Mouse (Mus musculus): ENCODE results near the gene Celf1. TPM values are rescaled to one million over a fixed set of nuclear protein-coding genes. Genes with fewer than 3 reads are reported as not detected.
"Not testable (repeated sequence)": the region's sequence is repeated elsewhere in the genome, so short reads cannot be mapped to it uniquely, and the experiment has no call there.

The Celf1 gene
- 148 and 158 TPM in 2 replicates for polyA plus RNA-seq (2016; fragmentation: Nextera tagmentation; extraction: Ambion mirVana)

DNA sequence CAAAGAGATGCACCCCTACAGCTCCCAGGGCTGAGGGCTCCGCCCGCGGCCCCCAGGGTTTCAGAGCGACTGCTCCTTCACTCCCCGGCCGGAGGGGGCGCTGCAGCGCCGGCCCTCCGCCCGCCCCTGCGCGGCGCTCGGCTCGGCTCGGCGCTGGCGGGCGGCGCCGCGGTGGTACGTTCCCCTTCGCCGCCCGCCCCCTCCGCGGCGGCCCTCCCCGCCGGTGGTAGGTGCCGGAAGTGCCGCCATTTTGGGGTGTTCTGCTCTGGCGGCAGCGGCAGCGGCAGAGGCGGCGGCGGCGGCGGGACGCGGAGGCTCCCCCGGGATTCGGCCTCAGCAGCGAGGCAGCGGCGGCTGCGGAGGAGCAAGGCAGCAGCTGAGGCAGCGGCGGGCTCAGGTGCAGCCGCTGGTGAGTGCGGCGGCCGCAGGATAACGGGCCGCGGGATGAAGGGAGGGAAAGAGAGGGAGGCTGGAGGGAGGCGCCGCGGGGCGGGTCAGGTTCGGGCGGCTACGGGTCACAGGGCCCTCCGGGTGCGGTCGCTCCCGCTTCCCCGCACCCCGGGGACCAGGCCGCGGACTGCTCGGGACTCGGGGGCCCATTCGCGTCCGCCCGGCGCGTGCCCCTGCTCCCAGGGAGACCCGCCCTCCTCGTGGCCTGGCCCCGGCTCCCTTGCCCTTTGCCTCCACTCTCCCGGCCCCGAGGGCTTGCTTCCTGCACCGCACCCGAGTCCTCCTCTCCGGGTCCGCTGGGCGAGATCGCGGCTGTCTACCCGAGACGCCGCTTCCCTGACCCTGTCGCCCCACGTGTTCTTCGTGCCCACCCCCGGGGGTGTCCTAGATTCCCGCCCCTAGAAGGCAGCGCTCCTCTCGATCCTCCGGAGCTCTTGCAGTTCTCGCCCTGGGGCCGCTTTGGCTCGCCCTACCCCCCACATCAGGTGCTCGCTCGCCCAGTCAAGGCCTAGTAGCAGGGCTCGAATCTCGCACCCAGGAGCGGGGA lies at the start of gene Celf1:
Gene Celf1, plus strand, starts transcription at position 150 of the 997 bp plus-strand sequence.
- H3K27me3 ChIP-seq (ENCODE audit: low read depth, poor library complexity, severe bottlenecking): no peaks in the 10 kb centered on the region
- WGBS: under 1% methylated on average over 92 of the region's 113 CpGs
- H3K36me3 ChIP-seq: peaks cover 6% of the 10 kb centered on the region; the same call in 1 of the 2 replicates
- H3K27ac ChIP-seq (replicated peaks): peak within 1 kb of the TSS; percentile 98
- peak; percentile 86 for DNase-seq (ENCODE audit: low spot score)
- H3K4me3 ChIP-seq: peak within 1 kb of the TSS; percentile 99
- H3K4me1 ChIP-seq: peaks cover 31% of the 10 kb centered on the region
- H3K9me3 ChIP-seq (replicated peaks): no peaks in the 10 kb centered on the region

DNA sequence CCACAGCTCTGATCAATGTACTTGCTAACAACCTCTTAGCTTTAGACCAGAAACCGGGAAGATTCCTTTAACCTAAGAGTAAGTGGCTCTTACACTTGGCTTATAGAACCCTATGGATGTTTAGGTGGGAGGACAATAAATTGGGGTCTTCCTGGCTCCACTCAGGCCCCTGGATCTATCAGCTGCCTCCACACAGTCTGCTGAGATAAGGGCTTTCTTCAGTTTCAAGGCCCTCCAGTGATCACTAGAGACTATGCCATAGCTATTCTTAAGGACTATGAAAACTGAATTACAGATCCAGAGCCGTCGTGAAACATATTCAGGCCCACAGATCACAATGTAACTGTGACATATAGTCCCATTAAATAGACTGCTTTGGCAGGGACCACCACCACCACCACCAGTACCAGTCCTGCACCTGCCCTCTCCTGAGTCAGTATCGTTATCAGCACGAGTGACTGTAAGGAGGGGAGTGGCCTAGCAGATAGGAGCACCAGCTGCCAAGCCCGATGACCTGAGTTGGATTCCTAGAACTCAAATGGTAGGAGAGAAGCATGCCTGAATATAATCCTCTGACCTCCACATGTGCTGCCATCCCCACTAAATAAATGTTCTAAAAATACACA lies 46.4 kb upstream of the Celf1 start:
- Histone ChIP-seq H3K27me3 (ENCODE audit: low read depth, poor library complexity, severe bottlenecking) (peaks cover 38% of the 10 kb centered on the region), H3K9me3 (replicated peaks) (no peaks in the 10 kb centered on the region), H3K4me1 (peaks cover 17% of the 10 kb centered on the region), H3K27ac (replicated peaks) (no peak overlapping the region), H3K4me3 (no peak overlapping the region), H3K36me3 (peaks cover 65% of the 10 kb centered on the region)
- WGBS: 92% methylated on average over 6 of the region's 6 CpGs
- DNase-seq (ENCODE audit: low spot score): no peak

DNA sequence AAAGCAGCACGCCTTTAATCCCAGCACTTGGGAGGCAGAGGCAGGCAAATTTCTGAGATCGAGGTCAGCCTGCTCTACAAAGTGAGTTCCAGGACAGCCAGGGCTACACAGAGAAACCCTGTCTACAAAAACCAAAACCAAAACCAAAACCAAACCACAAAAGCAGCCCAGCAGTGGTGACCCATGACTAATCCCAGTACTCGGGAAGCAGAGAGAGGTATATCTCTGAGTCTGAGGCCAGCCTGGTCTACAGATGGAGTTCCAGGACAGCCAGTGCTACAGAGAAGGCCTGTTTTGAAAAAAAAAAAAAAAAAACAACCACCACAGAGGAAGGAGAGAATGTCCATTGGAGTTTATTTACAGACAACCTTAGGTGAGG lies 45.9 kb upstream of the Celf1 start:
- H3K4me3 ChIP-seq; H3K27ac ChIP-seq (replicated peaks); DNase-seq (ENCODE audit: low spot score); H3K9me3 ChIP-seq (replicated peaks): not testable (repeated sequence)
- peaks cover 33% of the 10 kb centered on the region for H3K27me3 ChIP-seq (ENCODE audit: low read depth, poor library complexity, severe bottlenecking)
- peaks cover 15% of the 10 kb centered on the region for H3K4me1 ChIP-seq
- peaks cover 70% of the 10 kb centered on the region for H3K36me3 ChIP-seq
- WGBS: 90% methylated on average over 3 of the region's 3 CpGs

DNA sequence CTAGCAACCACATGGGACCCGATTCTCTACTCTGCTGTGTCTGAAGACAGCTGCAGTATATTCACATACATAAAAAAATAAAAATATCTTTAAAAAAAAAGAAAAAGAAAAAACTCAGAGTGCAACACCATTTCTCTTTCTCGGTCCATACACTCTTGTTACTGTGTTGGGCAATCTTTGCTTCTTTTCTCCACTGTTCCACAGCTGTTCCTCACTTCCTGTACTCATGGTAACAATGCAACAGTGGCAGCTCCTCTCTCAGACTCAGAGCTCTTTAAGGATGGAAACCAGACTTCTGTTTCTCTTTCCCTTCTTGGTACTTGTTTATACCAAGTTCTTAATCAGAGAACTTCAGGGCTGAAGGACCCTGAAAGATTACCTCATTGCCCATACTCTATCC lies 36.8 kb upstream of the Celf1 start:
- peaks cover 27% of the 10 kb centered on the region for H3K4me1 ChIP-seq
- no peak for DNase-seq (ENCODE audit: low spot score)
- H3K27me3 ChIP-seq (ENCODE audit: low read depth, poor library complexity, severe bottlenecking): no peaks in the 10 kb centered on the region
- no peaks in the 10 kb centered on the region for H3K9me3 ChIP-seq (replicated peaks)
- H3K4me3 ChIP-seq: peak overlapping the region; percentile 93
- peaks cover 73% of the 10 kb centered on the region for H3K36me3 ChIP-seq
- H3K27ac ChIP-seq (replicated peaks): peak overlapping the region; percentile 97
- WGBS: 85% methylated on average over 2 of the region's 2 CpGs

DNA sequence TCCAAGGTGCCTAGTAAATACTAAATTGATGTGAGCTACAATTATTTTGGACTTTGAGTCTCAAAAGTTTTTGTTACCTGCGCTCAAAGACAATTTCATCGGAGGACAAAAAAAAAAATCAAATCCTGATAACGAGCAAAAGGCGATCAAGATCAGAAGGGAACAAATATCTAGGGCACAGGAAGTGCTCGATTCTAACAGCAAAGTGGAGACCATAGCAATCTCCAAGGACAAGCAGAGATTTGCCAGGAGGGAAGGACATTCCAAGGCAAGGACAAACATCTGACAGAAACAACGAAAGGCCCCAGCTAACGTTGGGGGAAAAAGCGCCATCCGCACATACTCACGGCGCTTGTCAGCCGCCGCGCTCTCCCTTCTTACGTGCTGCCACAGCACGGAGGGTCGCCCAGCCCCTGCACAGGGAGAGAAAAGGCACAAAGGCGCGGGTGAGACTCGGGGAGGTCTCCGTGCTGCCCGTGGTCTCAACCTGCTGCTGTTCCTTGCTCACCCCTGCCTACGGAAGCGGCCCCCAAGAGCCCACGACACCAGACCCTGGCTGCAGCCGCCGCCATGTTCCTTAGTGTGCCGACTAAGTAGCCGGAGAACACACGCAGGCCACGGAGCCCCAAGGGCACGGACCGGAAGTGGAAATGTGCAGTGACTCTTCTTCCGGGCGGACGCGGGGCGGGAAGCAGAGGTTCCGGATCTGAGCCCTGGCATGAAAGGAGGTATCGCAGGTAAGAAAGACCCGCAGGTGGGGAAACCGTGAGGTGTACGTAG lies 35.9 kb upstream of the Celf1 start, which contains the start of the genes Kbtbd4 and Ndufs3:
Gene Kbtbd4, plus strand, starts transcription at position 665 of the 780 bp plus-strand sequence.
Gene Ndufs3, minus strand, starts transcription at position 752 of the 780 bp plus-strand sequence.
- H3K27me3 ChIP-seq (ENCODE audit: low read depth, poor library complexity, severe bottlenecking): no peaks in the 10 kb centered on the region
- H3K9me3 ChIP-seq (replicated peaks): no peaks in the 10 kb centered on the region
- H3K27ac ChIP-seq (replicated peaks): peak within 1 kb of the TSS; percentile 97
- peaks cover 27% of the 10 kb centered on the region for H3K4me1 ChIP-seq
- under 1% methylated on average over 43 of the region's 43 CpGs for WGBS
- H3K4me3 ChIP-seq: peak within 1 kb of the TSS; percentile 93
- DNase-seq (ENCODE audit: low spot score): peak; percentile 91
- H3K36me3 ChIP-seq: peaks cover 73% of the 10 kb centered on the region

DNA sequence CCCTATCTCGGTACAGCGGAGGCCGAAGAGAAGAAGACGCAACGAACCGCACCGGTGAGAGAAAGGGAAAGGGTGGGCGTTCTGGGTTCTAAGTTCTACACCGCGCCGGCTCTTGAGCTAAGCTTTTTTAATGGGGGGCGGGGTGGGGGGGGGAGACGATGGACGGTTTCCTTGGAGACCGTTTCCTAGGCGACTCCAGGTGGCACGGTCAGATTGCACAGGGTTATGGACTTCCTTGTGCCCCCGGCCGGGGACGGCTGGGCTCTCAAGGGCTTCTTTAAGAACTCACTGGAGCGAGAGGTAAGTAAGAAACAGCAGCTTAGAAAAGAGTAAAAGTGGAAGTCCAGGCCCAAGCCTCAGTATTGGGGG lies 35.3 kb upstream of the Celf1 start:
- H3K36me3 ChIP-seq: peaks cover 73% of the 10 kb centered on the region
- 0% methylated on average over 21 of the region's 21 CpGs for WGBS
- H3K4me1 ChIP-seq: peaks cover 27% of the 10 kb centered on the region
- DNase-seq (ENCODE audit: low spot score): no peak
- peak overlapping the region; percentile 97 for H3K27ac ChIP-seq (replicated peaks)
- no peaks in the 10 kb centered on the region for H3K9me3 ChIP-seq (replicated peaks)
- H3K4me3 ChIP-seq: peak overlapping the region; percentile 93
- H3K27me3 ChIP-seq (ENCODE audit: low read depth, poor library complexity, severe bottlenecking): no peaks in the 10 kb centered on the region

DNA sequence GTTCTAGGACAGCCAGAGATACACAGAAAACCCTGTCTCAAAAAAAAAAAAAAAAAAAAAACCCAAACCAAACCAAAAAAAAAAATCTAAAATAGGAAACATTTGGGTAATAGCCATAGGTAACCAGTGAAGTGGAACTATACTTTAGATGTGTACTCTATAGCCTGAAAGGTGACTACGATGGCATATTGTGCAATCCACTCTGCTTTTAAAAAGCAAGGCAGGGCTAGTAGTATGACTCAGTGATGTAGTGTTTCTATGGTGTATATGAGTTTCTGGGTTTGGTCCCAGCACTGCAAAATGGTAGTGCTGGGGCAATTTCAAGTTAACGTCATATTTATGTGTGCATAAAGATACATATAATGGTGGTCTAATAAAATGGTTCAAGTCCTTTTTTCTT lies 33.5 kb upstream of the Celf1 start:
- H3K27ac ChIP-seq (replicated peaks): no peak overlapping the region
- H3K9me3 ChIP-seq (replicated peaks): no peaks in the 10 kb centered on the region
- no peaks in the 10 kb centered on the region for H3K27me3 ChIP-seq (ENCODE audit: low read depth, poor library complexity, severe bottlenecking)
- H3K36me3 ChIP-seq: peaks cover 74% of the 10 kb centered on the region
- peaks cover 27% of the 10 kb centered on the region for H3K4me1 ChIP-seq
- DNase-seq (ENCODE audit: low spot score): no peak
- WGBS: 99% methylated on average over 2 of the region's 2 CpGs
- no peak overlapping the region for H3K4me3 ChIP-seq

DNA sequence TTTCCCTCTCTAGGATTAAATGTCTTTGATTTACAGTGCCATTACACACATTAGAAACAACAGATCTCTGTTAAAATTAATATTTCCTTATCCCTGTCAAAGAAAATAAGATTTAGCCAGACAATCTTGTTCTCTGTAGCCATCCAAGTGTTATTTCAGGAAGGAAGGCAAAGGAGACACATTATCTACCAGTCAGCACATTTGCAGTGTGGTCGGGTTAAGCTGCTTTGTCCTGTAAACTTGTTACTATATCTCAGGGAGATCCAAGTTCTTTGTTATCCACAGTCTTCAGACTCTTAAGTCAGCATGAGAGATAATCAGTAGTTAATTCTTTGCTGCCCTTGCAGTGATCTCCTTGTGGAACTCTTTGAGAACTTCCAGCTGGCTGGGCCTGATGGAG lies 29.3 kb upstream of the Celf1 start:
- peaks cover 14% of the 10 kb centered on the region for H3K4me1 ChIP-seq
- peaks cover 92% of the 10 kb centered on the region for H3K36me3 ChIP-seq
- H3K9me3 ChIP-seq (replicated peaks): no peaks in the 10 kb centered on the region
- WGBS: 89% methylated on average over 1 of the region's 1 CpGs
- H3K27me3 ChIP-seq (ENCODE audit: low read depth, poor library complexity, severe bottlenecking): no peaks in the 10 kb centered on the region
- H3K27ac ChIP-seq (replicated peaks): no peak overlapping the region
- no peak overlapping the region for H3K4me3 ChIP-seq
- DNase-seq (ENCODE audit: low spot score): no peak

DNA sequence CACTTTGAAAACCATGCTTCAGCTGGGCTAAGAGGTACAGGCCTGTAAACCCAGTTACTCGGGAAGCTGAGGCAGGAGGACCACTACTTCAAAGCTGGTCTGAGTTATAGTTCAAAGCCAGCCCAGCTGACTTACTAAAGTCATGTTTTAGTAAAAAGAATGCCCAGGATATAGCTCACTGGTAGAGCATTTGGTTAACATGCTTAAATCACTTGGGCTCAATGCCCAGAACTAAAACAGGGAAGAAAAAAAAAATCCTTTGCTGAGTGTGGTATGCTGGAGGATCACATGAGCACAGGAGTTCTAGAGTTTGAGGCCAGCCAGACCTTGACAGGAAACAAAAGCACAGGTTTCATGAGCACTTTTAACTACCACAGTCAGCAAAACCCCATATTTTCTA lies 28.5 kb upstream of the Celf1 start:
- no peak for DNase-seq (ENCODE audit: low spot score)
- Histone ChIP-seq H3K27me3 (ENCODE audit: low read depth, poor library complexity, severe bottlenecking) (no peaks in the 10 kb centered on the region), H3K27ac (replicated peaks) (no peak overlapping the region), H3K4me1 (peaks cover 18% of the 10 kb centered on the region), H3K36me3 (peaks cover 84% of the 10 kb centered on the region), H3K4me3 (no peak overlapping the region), H3K9me3 (replicated peaks) (no peaks in the 10 kb centered on the region)
- WGBS: 85% methylated on average over 1 of the region's 1 CpGs

DNA sequence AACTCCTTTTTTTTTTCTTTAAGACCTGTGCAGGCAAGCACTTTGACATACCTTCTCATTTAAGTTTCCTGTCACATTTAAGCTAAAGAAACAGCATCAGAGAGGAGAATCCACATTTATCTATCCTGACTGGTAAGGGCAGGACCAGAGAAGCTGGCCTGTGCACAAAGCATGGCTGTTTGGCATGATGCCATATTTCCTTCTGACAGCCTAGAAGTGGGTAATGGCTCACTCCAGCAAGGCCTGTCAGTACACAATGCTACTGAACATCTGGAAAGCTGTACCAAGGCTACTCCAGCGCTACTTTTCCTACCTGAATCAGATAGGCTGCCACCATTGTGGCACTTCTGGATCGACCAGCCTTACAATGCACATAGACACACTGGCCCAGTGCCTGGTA lies 26.5 kb upstream of the Celf1 start:
- Histone ChIP-seq H3K9me3 (replicated peaks) (no peaks in the 10 kb centered on the region), H3K4me3 (no peak overlapping the region), H3K36me3 (peaks cover 64% of the 10 kb centered on the region), H3K27ac (replicated peaks) (no peak overlapping the region), H3K4me1 (peaks cover 35% of the 10 kb centered on the region), H3K27me3 (ENCODE audit: low read depth, poor library complexity, severe bottlenecking) (no peaks in the 10 kb centered on the region)
- WGBS: 97% methylated on average over 2 of the region's 2 CpGs
- DNase-seq (ENCODE audit: low spot score): no peak

DNA sequence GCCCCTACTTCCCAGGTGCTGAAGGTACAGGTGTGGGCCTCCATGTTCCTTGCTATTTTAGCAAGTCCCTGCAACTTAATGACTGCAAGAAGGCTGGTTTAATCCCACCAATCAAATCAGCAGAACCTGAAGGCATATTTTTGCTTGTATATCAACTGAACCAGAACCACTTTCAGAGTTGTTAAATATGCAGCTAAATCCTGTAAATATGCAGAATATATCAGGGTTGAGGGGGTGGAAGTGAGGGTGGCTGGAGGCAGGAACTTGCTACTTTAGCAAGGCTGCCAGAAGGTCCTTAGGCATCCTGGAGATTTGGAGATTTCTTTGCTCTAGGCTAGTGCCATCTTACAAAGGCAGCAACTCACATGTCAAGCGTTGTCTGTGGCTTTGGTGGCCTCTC lies 24.7 kb upstream of the Celf1 start:
- WGBS: 88% methylated on average over 1 of the region's 1 CpGs
- no peaks in the 10 kb centered on the region for H3K9me3 ChIP-seq (replicated peaks)
- H3K36me3 ChIP-seq: peaks cover 46% of the 10 kb centered on the region
- peaks cover 35% of the 10 kb centered on the region for H3K4me1 ChIP-seq
- H3K4me3 ChIP-seq: no peak overlapping the region
- no peak for DNase-seq (ENCODE audit: low spot score)
- H3K27ac ChIP-seq (replicated peaks): no peak overlapping the region
- no peaks in the 10 kb centered on the region for H3K27me3 ChIP-seq (ENCODE audit: low read depth, poor library complexity, severe bottlenecking)

DNA sequence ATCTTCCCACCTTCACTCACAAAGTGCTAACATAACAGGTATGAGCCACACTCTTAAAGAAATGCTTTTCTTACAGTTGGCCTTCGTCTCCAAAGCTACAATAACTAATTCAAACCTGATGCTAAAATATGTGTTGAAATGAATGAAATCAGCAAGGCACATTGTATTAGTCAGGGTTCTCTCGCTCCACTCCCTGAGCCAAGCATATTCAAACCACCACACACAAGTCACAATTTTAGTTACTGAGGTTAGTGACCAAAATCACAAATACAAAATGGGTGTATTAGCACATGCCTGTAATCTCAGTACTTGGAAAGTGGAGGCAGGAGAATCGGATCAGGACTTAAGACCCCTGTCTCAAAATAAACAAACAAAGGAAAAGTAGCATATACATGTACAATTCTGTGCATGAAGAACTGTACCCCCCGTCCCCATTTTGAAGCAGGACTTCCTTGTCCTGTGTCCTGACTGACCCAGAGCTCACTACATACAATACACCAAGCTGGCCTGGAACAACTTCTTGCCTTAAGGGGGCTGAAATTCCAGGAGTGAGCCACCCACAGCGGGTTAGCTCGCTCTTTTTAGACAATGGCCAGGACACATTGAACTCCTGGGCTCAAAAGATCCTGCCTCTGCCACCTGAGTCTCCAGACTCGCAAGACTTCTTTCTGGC lies 23.5 kb upstream of the Celf1 start:
- Histone ChIP-seq H3K4me3 (peak overlapping the region; percentile 80), H3K36me3 (peaks cover 34% of the 10 kb centered on the region), H3K27me3 (ENCODE audit: low read depth, poor library complexity, severe bottlenecking) (no peaks in the 10 kb centered on the region), H3K4me1 (peaks cover 35% of the 10 kb centered on the region), H3K9me3 (replicated peaks) (no peaks in the 10 kb centered on the region), H3K27ac (replicated peaks) (peak overlapping the region; percentile 98)
- DNase-seq (ENCODE audit: low spot score): no peak
- WGBS: 38% methylated on average over 7 of the region's 7 CpGs

Measured in midbrain, embryonic 10.5 days (tissue).